Mouse (Mus musculus) intestine, embryonic 16.5 days (tissue): ENCODE results near the gene Slc25a44. TPM values are rescaled to one million over a fixed set of nuclear protein-coding genes. Genes with fewer than 3 reads are reported as not detected.
A peak's percentile ranks its signal among the peaks of the same experiment; 100 is the strongest.

ENCODE experiments used
- ATAC-seq: fragments of 200-750 bp; cut with Nextera tagmentation; 2 replicates; pipeline ENCODE4 v1.8.0; 2017; ENCODE audit warnings: moderate TSS enrichment, moderate library complexity
- H3K27ac ChIP-seq: fragments of 300-500 bp; sonication (generic); 2 replicates; pipeline ENCODE4 v1.5.1; 2014; ENCODE audit warnings: mild to moderate bottlenecking, low read length
- H3K27me3 ChIP-seq: fragments of 300-500 bp; sonication (generic); replicated peaks from 2 replicates; pipeline ENCODE4 v1.6.1; 2014; ENCODE audit warnings: low read length, control low read depth, mixed read lengths; ENCODE audit not compliant: control insufficient read depth, insufficient read depth
- H3K36me3 ChIP-seq: fragments of 300-500 bp; sonication (generic); 2 replicates; pipeline ENCODE4 v1.6.1; 2014; ENCODE audit warnings: low read length, control low read depth; ENCODE audit not compliant: control insufficient read depth, insufficient read depth
- H3K4me1 ChIP-seq: fragments of 300-500 bp; sonication (generic); 2 replicates; pipeline ENCODE4 v1.6.1; 2014; ENCODE audit warnings: low read length, control low read depth, mixed read lengths; ENCODE audit not compliant: control insufficient read depth, insufficient read depth
- H3K4me2 ChIP-seq: fragments of 300-500 bp; sonication (generic); 2 replicates; pipeline ENCODE4 v1.6.1; 2014; ENCODE audit warnings: low read depth, low read length, control low read depth
- H3K4me3 ChIP-seq: fragments of 300-500 bp; sonication (generic); 2 replicates; pipeline ENCODE4 v1.5.1; 2014; ENCODE audit warnings: mild to moderate bottlenecking, low read length
- H3K9ac ChIP-seq: fragments of 300-500 bp; sonication (generic); 2 replicates; pipeline ENCODE4 v1.6.1; 2014; ENCODE audit warnings: low read depth, low read length
- H3K9me3 ChIP-seq: fragments of 300-500 bp; sonication (generic); 2 replicates; pipeline ENCODE4 v1.6.1; 2016; ENCODE audit warnings: low read length, control low read depth; ENCODE audit not compliant: control insufficient read depth
- WGBS: fragments of 180-500 bp; shearing (Covaris S2); extraction: QIAGEN DNeasy Blood & Tissue Kit; methylation state at CpG from one replicate; pipeline ENCODE4 v1.1.7; 2014; 5-methylcytosine and 5-hydroxymethylcytosine counted together
- polyA plus RNA-seq: library from polyadenylated mRNA; unstranded; fragments of >200 nt; fragmentation: Nextera tagmentation; extraction: Ambion mirVana; gene quantifications from 2 replicates; pipeline ENCODE4 v1.2.1, GENCODE M21; 2015

Gene Slc25a44
- polyA plus RNA-seq, 1 experiment from 2014 or later = 20.4 TPM

GRCm38 (mm10) chr3:88452716-88453115 is 27.8 kb upstream of the Slc25a44 start:
- 0 out of 2 replicates have a peak overlapping the region, but pooled peaks have one; percentile 1 for H3K9ac ChIP-seq
- no peak overlapping the region for H3K4me3 ChIP-seq
- H3K4me1 ChIP-seq = peaks cover 52% of the 10 kb centered on the region
- no peaks in the 10 kb centered on the region for H3K36me3 ChIP-seq
- H3K9me3 ChIP-seq = no peaks in the 10 kb centered on the region
- H3K27me3 ChIP-seq = no peaks in the 10 kb centered on the region
- no peak for ATAC-seq
- 0 out of 2 replicates have a peak overlapping the region, but pooled peaks have one; percentile 4 for H3K4me2 ChIP-seq
- 68% methylated on average over 6 of the region's 6 CpGs for WGBS
- no peak overlapping the region for H3K27ac ChIP-seq

GRCm38 (mm10) chr3:88452246-88452645 is 27.3 kb upstream of the Slc25a44 start:
- H3K4me2 ChIP-seq = no peak overlapping the region
- H3K9ac ChIP-seq = no peak overlapping the region
- no peaks in the 10 kb centered on the region for H3K27me3 ChIP-seq
- peaks cover 50% of the 10 kb centered on the region for H3K4me1 ChIP-seq
- H3K4me3 ChIP-seq = no peak overlapping the region
- H3K9me3 ChIP-seq = no peaks in the 10 kb centered on the region
- no peaks in the 10 kb centered on the region for H3K36me3 ChIP-seq
- no peak for ATAC-seq
- 64% methylated on average over 5 of the region's 5 CpGs for WGBS
- H3K27ac ChIP-seq = no peak overlapping the region

- 0 out of 2 replicates have a peak overlapping the region, but pooled peaks have one; percentile 62 for H3K9ac ChIP-seq
- no peak overlapping the region for H3K4me2 ChIP-seq
- H3K36me3 ChIP-seq = no peaks in the 10 kb centered on the region
- 0 out of 2 replicates have a peak, but pooled peaks have one; percentile 6 for ATAC-seq
- H3K27me3 ChIP-seq = no peaks in the 10 kb centered on the region
- H3K9me3 ChIP-seq = no peaks in the 10 kb centered on the region
- H3K27ac ChIP-seq = peak overlapping the region; percentile 27; the same call in 1 of the 2 replicates
- H3K4me3 ChIP-seq = no peak overlapping the region
- H3K4me1 ChIP-seq = peaks cover 53% of the 10 kb centered on the region
- 68% methylated on average over 12 of the region's 12 CpGs for WGBS
Measured at GRCm38 (mm10) chr3:88450379-88451131, 25.6 kb upstream of the Slc25a44 start.

- no peaks in the 10 kb centered on the region for H3K9me3 ChIP-seq
- no peak for ATAC-seq
- H3K9ac ChIP-seq = peak overlapping the region; percentile 62
- H3K27ac ChIP-seq = peak overlapping the region; percentile 64
- no peaks in the 10 kb centered on the region for H3K27me3 ChIP-seq
- no peaks in the 10 kb centered on the region for H3K36me3 ChIP-seq
- WGBS = 23% methylated on average over 21 of the region's 21 CpGs
- H3K4me3 ChIP-seq = peak overlapping the region; percentile 39
- peak overlapping the region; percentile 55 for H3K4me2 ChIP-seq
- H3K4me1 ChIP-seq = peaks cover 50% of the 10 kb centered on the region
Measured at GRCm38 (mm10) chr3:88449395-88450023, 24.6 kb upstream of the Slc25a44 start.

GRCm38 (mm10) chr3:88448443-88448842 is 23.5 kb upstream of the Slc25a44 start:
- Histone ChIP-seq H3K27ac (peak overlapping the region; percentile 83), H3K36me3 (no peaks in the 10 kb centered on the region), H3K4me1 (peaks cover 50% of the 10 kb centered on the region), H3K4me2 (no peak overlapping the region), H3K4me3 (no peak overlapping the region), H3K9ac (peak overlapping the region; percentile 43; the same call in 1 of the 2 replicates), H3K9me3 (no peaks in the 10 kb centered on the region), H3K27me3 (no peaks in the 10 kb centered on the region)
- ATAC-seq = peak; percentile 57
- WGBS = 67% methylated on average over 8 of the region's 8 CpGs

- Histone ChIP-seq H3K4me1 (peaks cover 48% of the 10 kb centered on the region), H3K4me3 (peak overlapping the region; percentile 14; the same call in 1 of the 2 replicates), H3K36me3 (no peaks in the 10 kb centered on the region), H3K27me3 (no peaks in the 10 kb centered on the region), H3K27ac (peak overlapping the region; percentile 83), H3K4me2 (no peak overlapping the region), H3K9me3 (no peaks in the 10 kb centered on the region), H3K9ac (peak overlapping the region; percentile 43; the same call in 1 of the 2 replicates)
- peak; percentile 67 for ATAC-seq
- 42% methylated on average over 8 of the region's 8 CpGs for WGBS
Measured at GRCm38 (mm10) chr3:88447676-88448183, 22.8 kb upstream of the Slc25a44 start.

GRCm38 (mm10) chr3:88446471-88447123 is 21.7 kb upstream of the Slc25a44 start:
- H3K27me3 ChIP-seq = no peaks in the 10 kb centered on the region
- no peaks in the 10 kb centered on the region for H3K9me3 ChIP-seq
- H3K4me1 ChIP-seq = peaks cover 50% of the 10 kb centered on the region
- WGBS = 53% methylated on average over 8 of the region's 8 CpGs
- no peak overlapping the region for H3K4me2 ChIP-seq
- no peak overlapping the region for H3K9ac ChIP-seq
- no peaks in the 10 kb centered on the region for H3K36me3 ChIP-seq
- no peak for ATAC-seq
- H3K27ac ChIP-seq = 0 out of 2 replicates have a peak overlapping the region, but pooled peaks have one; percentile 1
- no peak overlapping the region for H3K4me3 ChIP-seq

- Histone ChIP-seq H3K36me3 (no peaks in the 10 kb centered on the region), H3K9ac (peak overlapping the region; percentile 6; the same call in 1 of the 2 replicates), H3K4me2 (no peak overlapping the region), H3K27ac (peak overlapping the region; percentile 65), H3K27me3 (no peaks in the 10 kb centered on the region), H3K9me3 (no peaks in the 10 kb centered on the region), H3K4me1 (peaks cover 27% of the 10 kb centered on the region), H3K4me3 (no peak overlapping the region)
- ATAC-seq = peak; percentile 77
- WGBS = 53% methylated on average over 7 of the region's 7 CpGs
Measured at GRCm38 (mm10) chr3:88442888-88443287, 17.9 kb upstream of the Slc25a44 start.

GRCm38 (mm10) chr3:88442488-88442887 is 17.5 kb upstream of the Slc25a44 start:
- no peak overlapping the region for H3K4me2 ChIP-seq
- WGBS = 63% methylated on average over 12 of the region's 12 CpGs
- peak overlapping the region; percentile 6; the same call in 1 of the 2 replicates for H3K9ac ChIP-seq
- no peak overlapping the region for H3K4me3 ChIP-seq
- ATAC-seq = peak; percentile 44
- no peaks in the 10 kb centered on the region for H3K36me3 ChIP-seq
- H3K27me3 ChIP-seq = no peaks in the 10 kb centered on the region
- peaks cover 27% of the 10 kb centered on the region for H3K4me1 ChIP-seq
- H3K9me3 ChIP-seq = no peaks in the 10 kb centered on the region
- H3K27ac ChIP-seq = peak overlapping the region; percentile 63
